Mouse (Mus musculus) layer of hippocampus, postnatal 36 days (tissue): ENCODE data around the gene Cabp7. TPM values are rescaled to one million over a fixed set of nuclear protein-coding genes. Genes with fewer than 3 reads are reported as not detected.

Source experiments
- DNase-seq, 2 experiments: peaks; one replicate each; pipeline ENCODE4 v3.0.0; 2022
- total RNA-seq, 2 experiments: library from RNA; stranded (reverse); gene quantifications; 2 replicates each; pipeline ENCODE4 v1.2.3; 2021

The Cabp7 gene
- total RNA-seq, 2 experiments from 2014 or later = 287 to 306 TPM

DNA sequence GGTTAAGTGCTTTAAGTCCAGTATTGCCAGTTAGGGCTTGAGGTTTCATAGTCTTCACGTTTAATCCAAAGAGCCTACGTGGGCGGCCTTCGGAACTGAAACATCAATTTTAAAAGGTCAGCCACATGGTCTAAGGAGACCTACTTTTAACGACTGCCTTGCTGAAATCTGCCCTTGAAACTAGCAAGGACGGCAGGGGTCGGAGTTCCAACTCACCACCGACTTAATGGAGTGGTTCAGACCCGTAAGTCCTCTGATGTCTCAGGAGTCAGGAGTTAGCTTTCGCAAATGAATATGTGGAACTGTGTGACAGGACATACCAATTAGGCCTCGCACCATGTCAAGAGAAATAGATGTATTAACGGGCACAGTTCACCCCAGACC, 42.9 kb downstream of the Cabp7 start:
- DNase-seq = no peak

DNA sequence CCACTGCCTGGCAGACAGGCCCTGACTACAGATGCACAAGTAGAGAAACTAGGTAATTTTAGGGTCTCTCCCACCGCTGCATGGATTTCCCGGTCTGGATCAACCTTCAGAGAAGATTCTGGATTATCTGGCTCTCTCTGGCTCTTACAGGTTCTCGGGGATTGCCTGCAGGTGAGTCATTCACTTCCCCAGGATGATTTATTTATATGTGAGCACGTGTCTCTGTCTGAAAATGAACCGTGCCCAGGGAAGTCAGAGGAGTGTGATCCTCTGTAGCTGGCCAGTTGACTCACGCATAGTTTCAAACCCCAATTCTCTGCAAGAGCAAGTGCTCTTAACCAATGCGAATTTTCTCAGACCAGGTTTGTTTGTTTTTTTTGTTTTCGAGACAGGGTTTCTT, 45.9 kb downstream of the Cabp7 start:
- no peak for DNase-seq

- DNase-seq = peak; percentile 72 to 74
Measured at GRCm38 (mm10) chr11:4697043-4697983, 49.3 kb downstream of the Cabp7 start.

DNA sequence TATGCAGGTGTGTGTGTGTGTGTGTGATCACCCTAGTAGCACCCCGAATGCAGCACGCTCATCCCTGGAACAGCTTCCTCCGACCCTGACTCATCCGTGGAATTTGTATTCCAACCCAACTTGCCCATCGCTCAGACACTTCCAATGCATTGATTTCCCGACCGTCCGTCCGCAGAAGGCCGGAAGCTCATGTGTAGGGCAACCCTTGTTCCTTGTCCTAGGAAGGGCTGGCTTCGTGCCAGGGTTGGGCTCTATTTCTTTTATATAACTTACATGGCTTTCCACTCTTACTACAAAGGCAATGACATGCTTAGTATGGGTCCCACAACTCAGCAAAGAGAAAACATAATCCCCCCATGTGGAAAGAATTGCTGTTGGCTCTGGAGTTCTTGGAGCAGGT, 54.4 kb downstream of the Cabp7 start:
- DNase-seq = no peak

- peak in 1 of 2 experiments; percentile 39 for DNase-seq
Measured at GRCm38 (mm10) chr11:4691213-4691612, 55.4 kb downstream of the Cabp7 start.

DNA sequence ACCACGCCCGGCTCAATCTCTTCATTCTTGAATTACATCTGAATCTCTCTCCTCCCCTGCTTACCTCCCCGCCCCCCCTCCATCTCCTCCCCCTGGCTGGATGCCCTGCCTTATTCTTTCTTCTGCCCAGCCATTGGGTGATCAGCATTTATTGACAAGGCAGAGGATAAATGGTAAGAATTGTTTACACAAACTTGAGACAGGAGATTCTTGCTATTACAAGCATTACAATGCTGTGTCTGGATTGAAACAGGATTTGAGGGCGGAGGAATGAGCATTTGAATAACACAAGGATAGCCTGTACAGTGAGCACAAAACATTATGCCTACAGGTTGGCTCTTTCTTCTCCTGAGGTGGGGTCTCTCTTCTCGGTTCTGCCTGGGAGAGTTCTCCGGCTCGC, 56.2 kb downstream of the Cabp7 start:
- no peak for DNase-seq

DNA sequence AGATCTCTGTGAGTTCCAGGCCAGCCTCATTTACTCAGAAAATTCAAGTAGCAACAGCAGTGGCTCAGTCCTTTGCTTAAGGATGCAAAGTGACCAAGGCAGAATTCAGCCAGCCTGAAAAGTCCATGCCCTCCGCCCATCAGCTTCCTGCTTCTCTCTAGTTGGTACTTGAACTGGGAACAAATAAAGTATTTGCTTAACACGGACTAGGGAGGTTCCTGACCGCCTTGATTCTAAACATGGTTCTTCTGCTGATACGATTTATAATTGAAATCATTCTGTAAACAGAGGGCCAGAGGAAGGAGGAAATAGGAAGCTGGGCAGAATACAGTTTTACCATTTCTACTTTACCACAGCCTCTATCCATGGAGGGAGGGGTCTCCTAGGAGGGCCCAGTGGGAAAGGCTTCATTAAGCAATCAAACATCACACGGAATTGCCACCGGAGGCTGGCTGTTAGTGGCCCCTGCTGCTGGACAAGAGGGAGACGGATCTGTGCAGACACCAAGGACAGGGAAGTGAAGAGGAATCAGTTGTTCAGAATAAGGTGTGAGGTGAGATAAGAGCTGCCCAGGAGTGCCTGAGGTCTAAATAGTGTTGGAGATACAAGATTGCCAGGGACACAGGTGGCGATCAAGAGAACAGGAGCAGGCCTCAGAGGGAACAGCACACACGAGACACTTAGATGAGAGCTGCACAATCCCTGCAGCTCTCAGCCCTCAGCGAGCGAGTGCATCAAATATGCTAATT, 57.8 kb downstream of the Cabp7 start:
- DNase-seq = no peak

DNA sequence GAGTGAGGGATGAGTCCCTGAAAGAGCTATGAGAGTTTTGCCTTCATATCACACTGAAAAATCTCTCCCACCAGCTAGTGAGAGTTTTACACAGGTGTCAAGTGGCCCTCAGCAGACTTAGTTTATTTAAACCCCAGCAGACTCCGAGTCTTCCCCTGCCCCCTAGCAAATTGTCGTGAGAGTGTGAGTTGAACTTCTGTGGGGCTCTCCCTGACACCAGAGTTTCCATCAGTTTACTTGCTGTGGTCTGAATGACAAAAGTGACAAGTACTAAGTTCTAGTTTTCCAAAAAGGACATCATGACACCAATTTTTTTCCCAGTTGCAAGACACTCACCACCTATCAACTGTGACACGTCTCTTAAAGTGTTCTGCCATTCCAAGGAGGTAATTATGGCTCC, 58.7 kb downstream of the Cabp7 start:
- DNase-seq = no peak

GRCm38 (mm10) chr11:4687027-4687426, 59.6 kb downstream of the Cabp7 start:
- no peak for DNase-seq

Other genes with a start within 250 kb of the Cabp7 start
- 10 to 100 TPM; 71.5 to 73.3 TPM for gene Mtmr3, start 151.9 kb downstream of the Cabp7 start, total RNA-seq
- not detected for gene Gm11032, start 126.7 kb downstream of the Cabp7 start, total RNA-seq
- gene Ascc2, start 109.0 kb downstream of the Cabp7 start, total RNA-seq = 10 to 100 TPM; 22.2 to 25.8 TPM
- 100 to 1,000 TPM; 370 to 401 TPM for gene Uqcr10, start 42.4 kb downstream of the Cabp7 start, total RNA-seq
- 10 to 100 TPM; 33.0 to 38.2 TPM for gene Zmat5, start 42.1 kb downstream of the Cabp7 start, total RNA-seq
- gene Nf2, start 102.8 kb upstream of the Cabp7 start, total RNA-seq = 100 to 1,000 TPM in 1 of 2 experiments, 10 to 100 TPM in 1; 92.9 to 101 TPM
- gene Nipsnap1, start 127.2 kb upstream of the Cabp7 start, total RNA-seq = 10 to 100 TPM; 81.2 to 86.8 TPM
- gene Thoc5, start 148.5 kb upstream of the Cabp7 start, total RNA-seq = 10 to 100 TPM; 40.4 to 41.2 TPM
- 10 to 100 TPM; 38.5 to 44.9 TPM for gene Nefh, start 201.3 kb upstream of the Cabp7 start, total RNA-seq
- gene Ap1b1, start 240.0 kb upstream of the Cabp7 start, total RNA-seq = 100 to 1,000 TPM; 142 to 146 TPM